Mouse (Mus musculus) bone marrow macrophage, adult 2 months (primary cell): ENCODE results near the gene Cirbp. TPM values are rescaled to one million over a fixed set of nuclear protein-coding genes. Genes with fewer than 3 reads are reported as not detected.

Source experiments
- H3K27ac ChIP-seq: 2 replicates; pipeline ENCODE4 v1.5.1; 2012; ENCODE audit warnings: low read depth, low read length; ENCODE audit not compliant: insufficient read depth
- H3K4me1 ChIP-seq: 2 replicates; pipeline ENCODE4 v1.6.1; 2012; ENCODE audit warnings: low read length; ENCODE audit not compliant: control insufficient read depth, insufficient read depth
- H3K4me3 ChIP-seq: 2 replicates; pipeline ENCODE4 v1.5.1; 2012; ENCODE audit warnings: mild to moderate bottlenecking, low read length, moderate library complexity; ENCODE audit not compliant: insufficient read depth
- CTCF ChIP-seq: IDR thresholded peaks from 2 replicates; pipeline ENCODE4 v1.5.1; 2012; ENCODE audit warnings: low read depth, mild to moderate bottlenecking, low read length, moderate library complexity
- POLR2A ChIP-seq: IDR thresholded peaks from 2 replicates; pipeline ENCODE4 v1.6.1; 2012; ENCODE audit warnings: mild to moderate bottlenecking, low read depth, low read length, borderline replicate concordance
- polyA plus RNA-seq: library from polyadenylated mRNA; stranded (reverse); fragments of >200 nt; gene quantifications from 2 replicates; pipeline ENCODE4 v1.2.4, GENCODE M21; 2012; ENCODE audit not compliant: missing spikeins, insufficient read depth, insufficient read length

Gene Cirbp
- polyA plus RNA-seq, 1 experiment: 48.0 TPM

DNA sequence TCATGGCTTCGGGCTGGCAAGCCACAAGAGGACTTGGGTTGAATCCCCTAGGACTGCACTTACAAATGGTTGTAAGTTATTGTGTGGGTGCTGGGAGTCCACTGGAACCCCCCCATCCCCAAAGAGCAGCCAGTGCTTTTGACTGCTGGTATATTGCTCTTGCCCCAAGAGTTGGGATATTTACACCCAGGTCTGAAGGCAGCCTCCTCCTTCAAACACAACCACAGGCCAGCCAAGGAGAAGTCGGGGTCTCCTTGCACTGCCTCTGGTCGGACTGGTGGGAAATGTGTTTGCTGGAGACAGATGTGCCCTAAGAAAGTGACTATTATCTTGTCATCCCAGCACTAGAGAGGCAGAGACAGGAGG, 3.6 kb upstream of the Cirbp start:
- H3K4me3 ChIP-seq: no peak overlapping the region
- TF ChIP-seq POLR2A: no peak
- TF ChIP-seq CTCF: no peak
- H3K27ac ChIP-seq: peak overlapping the region; percentile 70
- H3K4me1 ChIP-seq: peaks cover 62% of the 10 kb centered on the region

- peaks cover 59% of the 10 kb centered on the region for H3K4me1 ChIP-seq
- H3K4me3 ChIP-seq: no peak overlapping the region
- peak overlapping the region; percentile 70 for H3K27ac ChIP-seq
- TF ChIP-seq POLR2A (no peak), CTCF (no peak)
Observed at GRCm38 (mm10) chr10:80162716-80163299, 3.0 kb upstream of the Cirbp start.

DNA sequence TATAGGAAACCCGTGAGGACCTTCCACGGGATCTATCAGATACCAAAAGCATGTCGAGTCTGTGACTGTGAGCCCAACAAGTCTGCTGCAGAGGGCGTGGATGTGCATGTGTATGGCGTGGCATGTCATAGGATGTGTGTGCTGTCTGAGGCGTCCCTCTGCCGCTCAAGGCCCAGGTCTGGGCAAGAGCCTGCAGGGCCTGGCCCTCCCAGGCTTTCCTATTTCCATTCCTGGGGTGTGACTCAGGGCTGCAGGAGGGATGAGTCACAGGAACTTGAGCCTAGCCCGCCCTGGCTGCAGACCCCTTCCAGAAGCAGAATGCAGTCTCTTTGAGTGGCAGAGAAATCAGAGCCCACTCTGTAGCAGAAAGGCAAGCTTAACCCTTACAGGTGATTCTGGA, 2.1 kb upstream of the Cirbp start:
- Histone ChIP-seq H3K27ac (peak overlapping the region; percentile 70), H3K4me3 (no peak overlapping the region), H3K4me1 (peaks cover 55% of the 10 kb centered on the region)
- TF ChIP-seq CTCF: no peak
- no peak for TF ChIP-seq POLR2A

GRCm38 (mm10) chr10:80164161-80164997, 1.4 kb upstream of the Cirbp start:
- peak overlapping the region; percentile 65 for H3K4me3 ChIP-seq
- TF ChIP-seq POLR2A: no peak
- TF ChIP-seq CTCF: no peak
- H3K27ac ChIP-seq: peak overlapping the region; percentile 70
- H3K4me1 ChIP-seq: peaks cover 51% of the 10 kb centered on the region

GRCm38 (mm10) chr10:80164998-80165344, 814 bp upstream of the Cirbp start:
- peaks cover 50% of the 10 kb centered on the region for H3K4me1 ChIP-seq
- peak overlapping the region; percentile 65 for H3K4me3 ChIP-seq
- peak overlapping the region; percentile 67 for H3K27ac ChIP-seq
- no peak for TF ChIP-seq POLR2A
- TF ChIP-seq CTCF: peak; percentile 97

GRCm38 (mm10) chr10:80166136-80166535, 351 bp downstream of the Cirbp start:
- Histone ChIP-seq H3K27ac (peak overlapping the region; percentile 41), H3K4me1 (peaks cover 42% of the 10 kb centered on the region), H3K4me3 (peak overlapping the region; percentile 36)

GRCm38 (mm10) chr10:80167460-80168037, 1.8 kb downstream of the Cirbp start:
- Histone ChIP-seq H3K4me3 (peak overlapping the region; percentile 70), H3K27ac (peak overlapping the region; percentile 71), H3K4me1 (peaks cover 37% of the 10 kb centered on the region)
- peak; percentile 86; the same call in 1 of the 2 replicates for TF ChIP-seq POLR2A
- TF ChIP-seq CTCF: no peak

DNA sequence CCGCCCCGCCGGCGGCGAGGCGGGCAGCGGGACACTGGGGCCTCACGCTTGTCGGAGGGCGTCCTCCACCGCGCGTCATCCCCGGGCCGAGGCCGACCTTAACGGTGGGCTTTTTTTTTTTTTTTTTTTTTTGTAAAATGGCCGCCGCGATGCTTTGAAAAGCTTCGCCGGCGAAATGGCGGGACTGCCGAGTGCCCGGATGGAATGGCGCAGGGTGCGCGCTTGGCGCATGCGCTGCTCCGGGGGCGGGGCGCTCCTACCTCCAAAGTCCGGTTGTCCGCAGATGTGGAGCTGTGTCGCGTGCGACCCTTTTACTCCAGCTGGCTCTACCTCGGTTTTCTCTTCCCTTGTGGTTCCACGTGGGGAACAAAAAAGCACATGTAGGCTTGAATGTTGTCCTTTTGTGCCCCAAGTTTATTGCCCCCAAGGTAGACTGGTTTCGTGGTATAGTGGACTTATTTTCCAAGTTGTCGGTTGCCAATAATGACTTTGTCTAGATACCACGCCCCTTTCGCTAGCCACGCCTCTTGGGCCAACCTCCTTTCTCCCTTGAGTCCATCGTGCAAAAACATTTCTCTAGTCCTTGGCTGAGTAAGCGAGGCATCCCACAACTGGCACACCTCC, 2.4 kb downstream of the Cirbp start:
- Histone ChIP-seq H3K4me3 (peak overlapping the region; percentile 70), H3K4me1 (peaks cover 31% of the 10 kb centered on the region), H3K27ac (peak overlapping the region; percentile 71)
- no peak for TF ChIP-seq POLR2A
- TF ChIP-seq CTCF: no peak

DNA sequence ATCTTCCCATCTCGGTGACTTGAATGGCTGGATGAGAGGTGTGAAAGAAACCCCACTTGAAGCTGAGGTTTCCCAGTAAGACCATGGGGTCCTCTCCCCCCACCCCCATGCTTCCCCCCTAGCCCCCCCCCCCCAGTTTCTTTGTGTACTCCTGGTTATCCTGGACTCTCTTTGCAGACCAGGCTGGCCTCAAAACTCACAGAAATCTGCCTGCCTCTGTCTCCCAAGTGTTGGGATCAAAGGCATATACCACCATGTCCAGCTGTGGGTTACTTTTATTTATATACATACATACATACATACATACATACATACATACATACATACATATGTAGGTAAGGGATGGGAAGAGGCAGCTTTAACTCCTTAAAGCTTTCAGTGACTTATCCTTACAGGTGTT, 3.3 kb downstream of the Cirbp start:
- H3K4me3 ChIP-seq: peak overlapping the region; percentile 70
- peaks cover 28% of the 10 kb centered on the region for H3K4me1 ChIP-seq
- TF ChIP-seq POLR2A (no peak), CTCF (no peak)
- 0 out of 2 replicates have a peak overlapping the region, but pooled peaks have one; percentile 50 for H3K27ac ChIP-seq

GRCm38 (mm10) chr10:80169651-80170050, 3.9 kb downstream of the Cirbp start:
- Histone ChIP-seq H3K27ac (no peak overlapping the region), H3K4me1 (peaks cover 30% of the 10 kb centered on the region), H3K4me3 (no peak overlapping the region)
- TF ChIP-seq CTCF: no peak
- TF ChIP-seq POLR2A: no peak
